Mouse (Mus musculus) intestine, embryonic 16.5 days (tissue): Measurements from ENCODE around the gene Gpank1. TPM values are rescaled to one million over a fixed set of nuclear protein-coding genes. Genes with fewer than 3 reads are reported as not detected.

ENCODE experiments used
- ATAC-seq: fragments of 200-750 bp; cut with Nextera tagmentation; 2 replicates; pipeline ENCODE4 v1.8.0; 2017; ENCODE audit warnings: moderate TSS enrichment, moderate library complexity
- H3K27ac ChIP-seq: fragments of 300-500 bp; sonication (generic); 2 replicates; pipeline ENCODE4 v1.5.1; 2014; ENCODE audit warnings: mild to moderate bottlenecking, low read length
- H3K27me3 ChIP-seq: fragments of 300-500 bp; sonication (generic); replicated peaks from 2 replicates; pipeline ENCODE4 v1.6.1; 2014; ENCODE audit warnings: low read length, control low read depth, mixed read lengths; ENCODE audit not compliant: control insufficient read depth, insufficient read depth
- H3K36me3 ChIP-seq: fragments of 300-500 bp; sonication (generic); 2 replicates; pipeline ENCODE4 v1.6.1; 2014; ENCODE audit warnings: low read length, control low read depth; ENCODE audit not compliant: control insufficient read depth, insufficient read depth
- H3K4me1 ChIP-seq: fragments of 300-500 bp; sonication (generic); 2 replicates; pipeline ENCODE4 v1.6.1; 2014; ENCODE audit warnings: low read length, control low read depth, mixed read lengths; ENCODE audit not compliant: control insufficient read depth, insufficient read depth
- H3K4me2 ChIP-seq: fragments of 300-500 bp; sonication (generic); 2 replicates; pipeline ENCODE4 v1.6.1; 2014; ENCODE audit warnings: low read depth, low read length, control low read depth
- H3K4me3 ChIP-seq: fragments of 300-500 bp; sonication (generic); 2 replicates; pipeline ENCODE4 v1.5.1; 2014; ENCODE audit warnings: mild to moderate bottlenecking, low read length
- H3K9ac ChIP-seq: fragments of 300-500 bp; sonication (generic); 2 replicates; pipeline ENCODE4 v1.6.1; 2014; ENCODE audit warnings: low read depth, low read length
- H3K9me3 ChIP-seq: fragments of 300-500 bp; sonication (generic); 2 replicates; pipeline ENCODE4 v1.6.1; 2016; ENCODE audit warnings: low read length, control low read depth; ENCODE audit not compliant: control insufficient read depth
- WGBS: fragments of 180-500 bp; shearing (Covaris S2); extraction: QIAGEN DNeasy Blood & Tissue Kit; methylation state at CpG from one replicate; pipeline ENCODE4 v1.1.7; 2014; 5-methylcytosine and 5-hydroxymethylcytosine counted together
- polyA plus RNA-seq: library from polyadenylated mRNA; unstranded; fragments of >200 nt; fragmentation: Nextera tagmentation; extraction: Ambion mirVana; gene quantifications from 2 replicates; pipeline ENCODE4 v1.2.1, GENCODE M21; 2015

Gene Gpank1
- polyA plus RNA-seq, 1 experiment from 2014 or later, result 21.3 TPM

- Histone ChIP-seq H3K27me3 (no peaks in the 10 kb centered on the region), H3K36me3 (peaks cover 20% of the 10 kb centered on the region), H3K4me1 (peaks cover 11% of the 10 kb centered on the region; the same call in 1 of the 2 replicates), H3K9ac (0 out of 2 replicates have a peak overlapping the region, but pooled peaks have one; percentile 24), H3K9me3 (no peaks in the 10 kb centered on the region), H3K27ac (no peak overlapping the region; the same call in 1 of the 2 replicates), H3K4me3 (no peak overlapping the region), H3K4me2 (no peak overlapping the region)
- 78% methylated on average over 15 of the region's 15 CpGs for WGBS
- no peak for ATAC-seq
These were observed 26.5 kb upstream of the Gpank1 start for GRCm38 (mm10) chr17:35094475-35095365.

DNA sequence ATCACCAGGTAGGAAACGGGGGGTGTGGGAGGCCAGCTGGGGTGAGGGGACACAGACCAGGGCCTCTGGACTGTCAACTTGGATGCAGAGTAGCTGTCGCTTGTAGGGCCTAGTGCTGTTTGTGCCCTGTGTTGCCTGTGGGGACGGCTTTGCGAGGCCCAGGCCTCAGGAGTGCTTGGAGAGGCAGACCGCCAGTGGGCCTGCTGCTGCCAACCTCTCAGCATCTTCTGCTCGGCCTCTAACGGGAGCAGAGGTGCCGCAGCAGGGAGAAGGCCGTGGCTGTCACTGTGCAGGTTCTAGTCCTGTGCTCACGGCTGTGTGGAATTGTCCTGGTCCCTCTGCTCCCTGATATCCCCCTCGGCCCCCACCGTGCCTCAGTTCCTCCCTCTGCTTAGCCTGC is 24.7 kb upstream of the Gpank1 start:
- H3K9ac ChIP-seq, result no peak overlapping the region
- H3K9me3 ChIP-seq, result no peaks in the 10 kb centered on the region
- no peaks in the 10 kb centered on the region for H3K27me3 ChIP-seq
- no peak overlapping the region for H3K27ac ChIP-seq
- H3K4me2 ChIP-seq, result no peak overlapping the region
- WGBS, result 87% methylated on average over 12 of the region's 12 CpGs
- peaks cover 30% of the 10 kb centered on the region for H3K36me3 ChIP-seq
- H3K4me3 ChIP-seq, result no peak overlapping the region
- ATAC-seq, result no peak
- H3K4me1 ChIP-seq, result peaks cover 10% of the 10 kb centered on the region; the same call in 1 of the 2 replicates

DNA sequence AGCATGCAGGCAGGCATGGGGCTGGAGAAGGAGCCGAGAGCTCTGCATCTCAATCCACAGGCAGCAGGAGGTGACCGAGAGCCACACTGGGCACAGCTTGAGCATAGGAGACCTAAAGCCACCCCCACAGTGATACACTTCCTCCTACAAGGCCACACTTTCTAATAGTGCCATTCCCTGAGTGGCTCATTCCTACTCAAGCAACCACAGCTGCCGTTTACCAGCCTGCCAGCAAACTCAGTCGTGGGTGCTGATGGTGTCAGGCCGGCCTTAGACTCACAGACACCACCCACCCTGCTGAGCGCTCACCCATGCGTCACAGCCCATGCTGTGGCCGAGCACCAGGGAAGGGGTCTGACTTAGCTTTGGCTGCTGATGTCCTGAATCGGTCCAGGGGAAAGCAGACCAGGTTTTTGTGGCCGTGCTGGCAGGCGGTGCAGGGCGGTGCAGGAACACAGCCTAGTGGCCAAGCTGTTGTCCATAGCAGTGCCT is 24.0 kb upstream of the Gpank1 start:
- Histone ChIP-seq H3K4me3 (no peak overlapping the region), H3K4me1 (peaks cover 16% of the 10 kb centered on the region; the same call in 1 of the 2 replicates), H3K27ac (no peak overlapping the region), H3K27me3 (no peaks in the 10 kb centered on the region), H3K9me3 (no peaks in the 10 kb centered on the region), H3K36me3 (peaks cover 34% of the 10 kb centered on the region), H3K4me2 (no peak overlapping the region), H3K9ac (no peak overlapping the region)
- no peak for ATAC-seq
- WGBS, result 89% methylated on average over 12 of the region's 12 CpGs

DNA sequence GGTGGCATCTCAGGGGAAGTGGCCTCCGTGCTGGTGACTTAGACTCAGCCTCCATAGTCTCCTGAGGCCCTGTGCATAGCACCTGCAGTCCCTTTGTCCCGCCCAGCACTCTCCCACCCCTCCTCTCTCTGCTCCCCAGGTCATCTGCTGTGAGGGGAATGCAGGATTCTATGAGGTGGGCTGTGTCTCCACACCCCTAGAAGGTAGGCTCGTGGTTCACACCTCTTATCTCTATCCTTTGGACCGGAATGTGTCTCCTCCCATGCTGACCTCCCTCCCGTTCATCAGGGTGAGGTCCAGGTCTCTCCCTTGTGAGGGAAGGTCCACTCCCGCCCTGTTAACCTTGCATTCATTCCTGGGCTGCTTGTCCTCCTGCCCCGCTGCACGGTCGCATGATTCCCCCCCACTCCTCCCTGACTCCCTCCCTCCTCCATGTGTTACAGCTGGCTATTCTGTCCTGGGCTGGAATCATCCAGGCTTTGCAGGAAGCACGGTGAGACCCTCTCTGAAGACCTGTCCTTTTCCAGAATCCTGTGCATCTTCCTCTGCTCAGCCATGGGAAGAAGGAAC is 21.0 kb upstream of the Gpank1 start:
- Histone ChIP-seq H3K4me2 (no peak overlapping the region), H3K27ac (peak overlapping the region; percentile 43; the same call in 1 of the 2 replicates), H3K4me3 (no peak overlapping the region), H3K36me3 (peaks cover 29% of the 10 kb centered on the region), H3K4me1 (peaks cover 26% of the 10 kb centered on the region), H3K27me3 (no peaks in the 10 kb centered on the region), H3K9me3 (no peaks in the 10 kb centered on the region), H3K9ac (no peak overlapping the region; the same call in 1 of the 2 replicates)
- 51% methylated on average over 10 of the region's 10 CpGs for WGBS
- peak; percentile 67 for ATAC-seq

DNA sequence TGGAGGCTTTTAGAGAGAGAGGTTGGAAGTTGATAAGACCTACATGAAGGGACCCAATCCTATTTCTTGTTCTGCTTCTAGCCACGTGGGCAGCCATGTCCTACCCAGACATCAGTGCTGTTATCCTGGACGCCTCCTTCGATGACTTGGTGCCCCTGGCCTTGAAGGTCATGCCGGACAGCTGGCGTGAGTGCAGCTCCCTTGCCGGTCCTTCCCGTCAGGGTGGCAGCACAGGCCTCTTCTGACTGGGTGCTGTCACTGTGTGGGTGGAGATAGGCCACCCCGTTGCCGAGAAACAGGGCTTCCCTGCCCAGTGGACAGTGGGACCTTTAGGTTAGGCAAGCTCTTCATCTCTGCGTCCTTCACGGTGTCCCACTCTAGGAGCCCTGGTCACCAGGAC is 20.1 kb upstream of the Gpank1 start:
- Histone ChIP-seq H3K4me3 (no peak overlapping the region), H3K9me3 (no peaks in the 10 kb centered on the region), H3K27me3 (no peaks in the 10 kb centered on the region), H3K4me2 (no peak overlapping the region), H3K36me3 (peaks cover 29% of the 10 kb centered on the region), H3K27ac (no peak overlapping the region), H3K9ac (no peak overlapping the region), H3K4me1 (peaks cover 28% of the 10 kb centered on the region)
- WGBS, result 89% methylated on average over 11 of the region's 11 CpGs
- no peak for ATAC-seq

GRCm38 (mm10) chr17:35102299-35102698 is 19.0 kb upstream of the Gpank1 start:
- H3K9me3 ChIP-seq, result no peaks in the 10 kb centered on the region
- no peak overlapping the region for H3K4me2 ChIP-seq
- 66% methylated on average over 8 of the region's 8 CpGs for WGBS
- no peaks in the 10 kb centered on the region for H3K27me3 ChIP-seq
- ATAC-seq, result no peak
- peak overlapping the region; percentile 38; the same call in 1 of the 2 replicates for H3K27ac ChIP-seq
- H3K4me3 ChIP-seq, result no peak overlapping the region
- peaks cover 28% of the 10 kb centered on the region for H3K4me1 ChIP-seq
- peaks cover 18% of the 10 kb centered on the region for H3K36me3 ChIP-seq
- no peak overlapping the region; the same call in 1 of the 2 replicates for H3K9ac ChIP-seq

DNA sequence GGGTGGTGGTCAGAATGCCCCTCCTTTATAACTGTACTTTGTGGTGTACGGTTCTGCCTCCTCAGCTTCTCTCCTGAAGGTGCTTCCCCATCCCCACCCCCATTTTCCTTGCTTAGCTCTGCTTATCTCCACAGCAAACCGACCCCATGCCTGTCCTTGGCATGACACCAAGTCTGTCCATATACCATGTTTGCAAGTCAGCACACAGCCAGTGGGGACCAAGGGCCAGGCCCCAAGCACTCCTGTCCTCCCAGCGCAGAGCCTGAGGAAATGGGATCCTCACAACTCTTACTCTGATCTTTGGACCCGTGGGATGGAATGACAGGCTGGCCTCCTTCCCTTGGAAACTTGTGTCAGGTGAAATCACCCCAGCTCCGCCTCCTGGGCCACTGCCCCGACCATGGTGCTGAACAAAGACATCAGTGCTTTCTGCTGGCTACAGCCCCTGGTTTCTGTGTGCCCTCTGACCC is 18.0 kb upstream of the Gpank1 start:
- Histone ChIP-seq H3K36me3 (peaks cover 16% of the 10 kb centered on the region), H3K9me3 (no peaks in the 10 kb centered on the region), H3K9ac (peak overlapping the region; percentile 41), H3K27me3 (no peaks in the 10 kb centered on the region), H3K4me1 (peaks cover 28% of the 10 kb centered on the region), H3K4me2 (no peak overlapping the region), H3K27ac (peak overlapping the region; percentile 85), H3K4me3 (no peak overlapping the region)
- WGBS, result 53% methylated on average over 6 of the region's 6 CpGs
- peak; percentile 77 for ATAC-seq

DNA sequence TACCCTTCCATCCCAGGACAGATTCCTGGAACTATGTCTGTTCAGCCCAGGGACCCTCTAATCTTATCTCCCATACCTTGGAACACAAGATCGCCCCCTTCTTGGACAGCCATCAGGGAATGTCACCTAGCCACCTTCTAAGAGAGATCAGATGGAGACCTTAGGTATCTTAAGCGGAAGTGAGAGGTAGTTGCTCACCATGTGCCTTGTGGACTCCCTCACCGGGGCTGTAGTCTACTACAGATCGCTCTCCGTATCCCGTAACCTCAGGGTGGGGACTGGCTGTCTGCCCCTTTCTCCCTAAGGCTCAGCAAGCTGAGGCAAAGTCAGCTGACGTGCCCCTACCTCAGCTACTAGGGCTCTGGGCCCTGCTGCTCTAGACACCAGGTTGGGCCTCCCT is 17.2 kb upstream of the Gpank1 start:
- Histone ChIP-seq H3K4me1 (peaks cover 28% of the 10 kb centered on the region), H3K36me3 (peaks cover 16% of the 10 kb centered on the region), H3K27ac (peak overlapping the region; percentile 85), H3K9me3 (no peaks in the 10 kb centered on the region), H3K4me2 (no peak overlapping the region), H3K27me3 (no peaks in the 10 kb centered on the region), H3K9ac (0 out of 2 replicates have a peak overlapping the region, but pooled peaks have one; percentile 30), H3K4me3 (no peak overlapping the region)
- no peak for ATAC-seq
- 83% methylated on average over 7 of the region's 7 CpGs for WGBS

GRCm38 (mm10) chr17:35104754-35105153 is 16.5 kb upstream of the Gpank1 start:
- no peak overlapping the region for H3K9ac ChIP-seq
- no peaks in the 10 kb centered on the region for H3K9me3 ChIP-seq
- H3K36me3 ChIP-seq, result peaks cover 16% of the 10 kb centered on the region
- H3K27ac ChIP-seq, result no peak overlapping the region
- no peak overlapping the region for H3K4me2 ChIP-seq
- H3K4me1 ChIP-seq, result peaks cover 25% of the 10 kb centered on the region
- no peak for ATAC-seq
- no peak overlapping the region for H3K4me3 ChIP-seq
- WGBS, result 75% methylated on average over 6 of the region's 6 CpGs
- no peaks in the 10 kb centered on the region for H3K27me3 ChIP-seq
